Mouse (Mus musculus) midbrain, embryonic 12.5 days (tissue): ENCODE measurements around the gene Atf2. TPM values are rescaled to one million over a fixed set of nuclear protein-coding genes. Genes with fewer than 3 reads are reported as not detected.
"Not testable (repeated sequence)": the region's sequence is repeated elsewhere in the genome, so short reads cannot be mapped to it uniquely, and the experiment has no call there.

ENCODE experiments used
- ATAC-seq: fragments of 200-750 bp; cut with Nextera tagmentation; 2 replicates; pipeline ENCODE4 v1.8.0; 2017; ENCODE audit warnings: low read depth, moderate TSS enrichment, moderate library complexity; ENCODE audit not compliant: low FRiP score
- H3K27ac ChIP-seq: fragments of 300-500 bp; sonication (generic); replicated peaks from 2 replicates; pipeline ENCODE4 v1.5.1; 2016; ENCODE audit warnings: mild to moderate bottlenecking
- H3K27me3 ChIP-seq: fragments of 300-500 bp; sonication (generic); 2 replicates; pipeline ENCODE4 v1.6.1; 2016; ENCODE audit warnings: mild to moderate bottlenecking
- H3K36me3 ChIP-seq: fragments of 300-500 bp; sonication (generic); 2 replicates; pipeline ENCODE4 v1.6.1; 2016
- H3K4me1 ChIP-seq: fragments of 300-500 bp; sonication (generic); 2 replicates; pipeline ENCODE4 v1.6.1; 2016
- H3K4me2 ChIP-seq: fragments of 300-500 bp; sonication (generic); replicated peaks from 2 replicates; pipeline ENCODE4 v1.6.1; 2016; ENCODE audit warnings: mild to moderate bottlenecking, moderate library complexity
- H3K4me3 ChIP-seq: fragments of 300-500 bp; sonication (generic); 2 replicates; pipeline ENCODE4 v1.5.1; 2016; ENCODE audit warnings: mild to moderate bottlenecking
- H3K9ac ChIP-seq: fragments of 300-500 bp; sonication (generic); replicated peaks from 2 replicates; pipeline ENCODE4 v1.6.1; 2016; ENCODE audit warnings: mild to moderate bottlenecking, moderate library complexity
- H3K9me3 ChIP-seq: fragments of 300-500 bp; sonication (generic); 2 replicates; pipeline ENCODE4 v1.6.1; 2016; ENCODE audit warnings: mild to moderate bottlenecking
- WGBS: fragments of 180-500 bp; shearing (Covaris S2); methylation state at CpG from one replicate; pipeline ENCODE4 v1.1.7; 2016; 5-methylcytosine and 5-hydroxymethylcytosine counted together
- polyA plus RNA-seq: library from polyadenylated mRNA; unstranded; fragments of >200 nt; fragmentation: Nextera tagmentation; extraction: Ambion mirVana; gene quantifications from 2 replicates; pipeline ENCODE4 v1.2.1, GENCODE M21; 2016

Atf2 gene
- polyA plus RNA-seq, 1 experiment from 2014 or later: 102 TPM

DNA sequence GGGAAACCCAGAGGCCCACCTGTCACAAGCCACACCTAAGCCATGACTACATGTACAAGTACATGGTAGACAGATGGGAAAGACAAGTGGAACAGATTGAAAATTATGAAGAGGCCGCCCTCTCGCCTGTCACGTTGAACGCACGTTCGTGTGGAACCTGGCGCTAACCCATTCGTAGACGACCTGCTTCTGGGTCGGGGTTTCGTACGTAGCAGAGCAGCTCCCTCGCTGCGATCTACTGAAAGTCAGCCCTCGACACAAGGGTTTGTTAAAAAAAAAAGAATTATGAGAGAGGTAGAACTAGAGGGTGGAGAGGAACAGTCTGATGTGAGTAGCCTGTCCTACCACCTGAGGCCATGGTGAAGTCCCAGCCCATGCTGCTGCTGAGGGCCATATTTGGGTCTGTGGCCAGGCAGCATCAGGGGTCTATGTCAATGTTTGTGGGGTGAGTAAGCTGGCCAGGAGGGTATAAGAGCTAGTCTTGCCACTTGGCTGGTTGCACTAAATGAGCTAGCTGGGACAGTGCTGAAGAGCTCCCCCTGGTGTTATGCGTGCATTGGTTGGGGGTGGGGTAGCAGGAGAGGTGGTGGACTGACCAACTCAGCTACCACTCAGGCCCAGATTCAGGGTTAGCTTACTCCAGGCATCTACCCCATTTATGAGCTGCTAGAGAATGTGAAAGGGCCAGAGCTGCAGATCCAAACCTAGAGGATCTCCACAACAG is 24.5 kb downstream of the Atf2 start:
- peaks cover 15% of the 10 kb centered on the region; the same call in 1 of the 2 replicates for H3K36me3 ChIP-seq
- no peak overlapping the region for H3K4me2 ChIP-seq
- no peak overlapping the region for H3K4me3 ChIP-seq
- H3K4me1 ChIP-seq: no peaks in the 10 kb centered on the region
- H3K9me3 ChIP-seq: no peaks in the 10 kb centered on the region
- no peak overlapping the region for H3K27ac ChIP-seq
- no peak for ATAC-seq
- no peak overlapping the region for H3K9ac ChIP-seq
- WGBS: 85% methylated on average over 16 of the region's 16 CpGs
- H3K27me3 ChIP-seq: no peaks in the 10 kb centered on the region

DNA sequence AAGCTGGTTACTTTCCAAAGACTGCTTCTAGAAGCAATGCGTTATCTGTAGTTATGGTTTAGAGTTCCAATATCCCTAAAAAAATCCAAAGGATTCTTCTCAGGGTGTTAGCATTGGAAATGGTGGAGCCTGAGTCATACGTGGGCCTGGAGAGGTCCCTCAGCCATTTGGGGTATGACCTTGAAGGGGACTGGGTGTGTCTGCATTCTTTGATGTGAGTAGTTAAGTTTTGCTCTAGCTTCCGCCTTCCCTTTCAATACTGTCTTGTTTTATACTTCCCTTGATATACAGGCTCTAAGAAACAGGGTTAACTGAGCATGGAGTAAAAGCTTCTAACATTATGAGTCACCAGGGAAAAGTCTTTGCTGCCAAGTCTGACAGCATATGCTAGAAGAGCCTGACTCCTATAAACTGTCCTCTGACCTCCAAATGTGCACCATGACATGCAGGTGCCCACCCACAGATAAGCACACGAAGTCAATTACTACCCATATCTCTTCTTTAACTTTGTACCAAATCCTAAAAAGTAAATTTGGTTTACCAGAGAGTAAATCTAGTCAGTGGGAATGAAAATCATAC is 32.3 kb downstream of the Atf2 start:
- no peaks in the 10 kb centered on the region for H3K27me3 ChIP-seq

DNA sequence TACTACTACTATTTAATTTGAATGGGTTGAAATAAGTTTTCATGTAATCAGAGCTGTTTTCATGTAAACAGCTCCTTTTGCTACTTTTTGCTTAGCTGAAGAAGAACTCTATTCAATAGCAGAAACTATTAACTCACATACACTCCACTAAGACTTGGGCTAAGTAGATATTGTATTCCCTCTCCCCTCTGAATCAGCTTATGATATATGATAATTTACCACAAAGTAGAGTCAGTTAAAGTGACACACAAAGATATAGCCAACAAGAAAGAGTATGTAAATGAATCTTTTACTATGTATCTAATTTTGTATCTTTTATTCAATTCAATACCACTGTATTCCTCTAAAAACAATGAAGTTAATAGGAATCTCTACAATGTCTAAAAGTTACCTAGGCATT is 35.1 kb downstream of the Atf2 start:
- Histone ChIP-seq H3K9ac (no peak overlapping the region), H3K27ac (no peak overlapping the region), H3K9me3 (no peaks in the 10 kb centered on the region), H3K27me3 (no peaks in the 10 kb centered on the region), H3K36me3 (peaks cover 4% of the 10 kb centered on the region; the same call in 1 of the 2 replicates), H3K4me2 (no peak overlapping the region), H3K4me3 (no peak overlapping the region), H3K4me1 (no peaks in the 10 kb centered on the region)
- ATAC-seq: no peak

More for the DNA sequence above, 32.3 kb downstream of the Atf2 start:
- Histone ChIP-seq H3K9ac (no peak overlapping the region), H3K4me3 (no peak overlapping the region), H3K9me3 (no peaks in the 10 kb centered on the region), H3K27ac (no peak overlapping the region), H3K36me3 (peaks cover 4% of the 10 kb centered on the region; the same call in 1 of the 2 replicates), H3K4me2 (no peak overlapping the region), H3K4me1 (no peaks in the 10 kb centered on the region)
- 95% methylated on average over 4 of the region's 4 CpGs for WGBS
- ATAC-seq: no peak

DNA sequence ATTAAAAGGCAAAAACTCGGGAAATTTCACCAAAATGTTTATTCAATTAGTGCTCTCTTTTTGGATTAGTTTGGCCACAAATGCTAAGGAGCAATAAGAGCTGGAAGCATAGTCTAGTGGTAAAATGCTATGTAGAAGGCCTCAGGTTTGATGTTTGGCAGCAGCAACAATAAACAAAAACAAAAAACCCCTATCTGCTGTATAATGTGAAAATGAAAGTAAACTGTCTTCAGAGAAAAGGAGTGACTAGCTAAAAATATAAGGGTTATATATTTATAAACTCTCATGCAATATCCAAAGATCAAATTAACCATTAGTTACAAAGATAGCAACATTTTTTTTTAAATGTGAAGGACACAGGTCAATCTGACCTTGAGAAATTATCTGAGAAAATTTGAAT is 36.2 kb downstream of the Atf2 start:
- no peak overlapping the region for H3K27ac ChIP-seq
- no peak overlapping the region for H3K9ac ChIP-seq
- no peak for ATAC-seq
- H3K4me3 ChIP-seq: no peak overlapping the region
- no peaks in the 10 kb centered on the region for H3K9me3 ChIP-seq
- 82% methylated on average over 1 of the region's 1 CpGs for WGBS
- no peak overlapping the region for H3K4me2 ChIP-seq
- H3K36me3 ChIP-seq: no peaks in the 10 kb centered on the region
- H3K4me1 ChIP-seq: no peaks in the 10 kb centered on the region
- no peaks in the 10 kb centered on the region for H3K27me3 ChIP-seq

DNA sequence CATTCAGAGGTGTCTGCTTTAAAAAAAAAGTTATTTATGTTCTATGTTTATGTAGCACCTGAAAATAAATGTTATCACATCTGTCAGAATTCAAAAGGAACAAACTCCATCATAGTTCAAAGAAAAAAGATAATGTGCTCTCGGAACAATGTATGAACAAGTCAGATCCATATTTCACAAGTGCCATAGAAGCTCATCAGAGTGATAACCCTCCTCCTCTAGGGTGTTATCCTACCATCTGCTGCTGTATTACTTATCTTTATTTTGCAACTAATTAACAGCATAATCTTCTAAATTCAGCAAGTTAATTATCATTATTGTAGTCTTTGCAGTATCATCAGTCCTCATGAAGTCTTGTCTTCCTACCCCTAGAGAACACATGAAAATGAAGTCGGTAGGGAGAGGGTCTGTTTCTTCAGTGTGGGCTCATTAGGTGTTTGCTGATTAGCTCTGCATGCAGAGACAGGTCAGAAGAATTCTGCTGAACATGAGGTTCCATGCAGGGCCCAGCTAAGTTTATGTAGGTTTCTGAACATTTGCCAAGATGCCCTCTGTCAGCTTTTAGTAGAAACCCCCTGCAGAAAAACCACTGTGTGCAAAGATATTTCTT is 57.9 kb downstream of the Atf2 start:
- ATAC-seq: no peak
- Histone ChIP-seq H3K9me3 (no peaks in the 10 kb centered on the region), H3K4me1 (no peaks in the 10 kb centered on the region), H3K36me3 (peaks cover 5% of the 10 kb centered on the region; the same call in 1 of the 2 replicates), H3K27ac (no peak overlapping the region), H3K9ac (no peak overlapping the region), H3K4me2 (no peak overlapping the region), H3K27me3 (no peaks in the 10 kb centered on the region), H3K4me3 (no peak overlapping the region)
- WGBS: 82% methylated on average over 2 of the region's 2 CpGs

DNA sequence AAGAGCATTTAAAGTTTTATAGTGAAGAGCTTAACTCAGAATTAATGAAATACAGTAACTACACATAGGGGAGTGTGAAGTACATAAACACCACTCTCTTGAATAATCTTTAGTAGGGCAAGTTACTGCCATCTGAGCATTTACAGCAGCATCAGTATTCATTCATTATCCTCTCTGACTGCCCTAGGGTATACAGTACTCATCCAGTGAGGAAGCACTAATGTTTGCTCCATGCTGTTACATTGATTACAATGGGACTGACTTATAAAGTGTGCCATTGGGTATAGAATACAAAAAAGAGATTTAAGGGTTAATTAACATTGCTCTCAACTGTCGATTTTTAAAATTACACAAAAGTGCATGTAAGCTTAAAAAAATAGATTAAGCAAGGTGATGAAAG is 59.2 kb downstream of the Atf2 start:
- Histone ChIP-seq H3K4me2 (no peak overlapping the region), H3K27ac (no peak overlapping the region), H3K36me3 (peaks cover 10% of the 10 kb centered on the region), H3K9me3 (no peaks in the 10 kb centered on the region), H3K4me1 (no peaks in the 10 kb centered on the region), H3K27me3 (no peaks in the 10 kb centered on the region), H3K4me3 (no peak overlapping the region), H3K9ac (no peak overlapping the region)
- ATAC-seq: no peak
- WGBS: 71% methylated on average over 1 of the region's 1 CpGs

DNA sequence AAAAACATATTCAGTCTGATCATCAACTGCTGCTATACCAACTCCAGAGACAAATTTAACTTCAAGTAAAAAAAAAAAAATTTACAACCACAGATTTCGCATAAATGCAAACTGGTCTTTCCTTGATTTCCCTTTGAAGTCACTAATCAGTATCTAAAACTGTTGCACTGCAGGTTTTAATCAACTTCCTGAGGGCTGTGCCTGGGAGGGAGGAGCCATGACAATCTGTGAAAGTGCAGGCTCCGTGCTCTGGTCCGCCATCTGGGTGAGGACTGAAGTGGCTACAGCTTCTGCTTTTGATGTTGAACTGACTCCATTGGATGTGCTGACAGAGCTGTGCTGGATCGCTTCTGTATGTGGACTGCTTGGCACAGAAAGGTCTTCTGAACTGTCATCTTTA is 73.7 kb downstream of the Atf2 start:
- no peak overlapping the region for H3K9ac ChIP-seq
- WGBS: 86% methylated on average over 4 of the region's 4 CpGs
- no peak overlapping the region for H3K4me2 ChIP-seq
- H3K4me1 ChIP-seq: no peaks in the 10 kb centered on the region
- H3K9me3 ChIP-seq: no peaks in the 10 kb centered on the region
- H3K27ac ChIP-seq: no peak overlapping the region
- no peaks in the 10 kb centered on the region for H3K27me3 ChIP-seq
- no peak overlapping the region for H3K4me3 ChIP-seq
- peaks cover 29% of the 10 kb centered on the region for H3K36me3 ChIP-seq
- no peak for ATAC-seq

DNA sequence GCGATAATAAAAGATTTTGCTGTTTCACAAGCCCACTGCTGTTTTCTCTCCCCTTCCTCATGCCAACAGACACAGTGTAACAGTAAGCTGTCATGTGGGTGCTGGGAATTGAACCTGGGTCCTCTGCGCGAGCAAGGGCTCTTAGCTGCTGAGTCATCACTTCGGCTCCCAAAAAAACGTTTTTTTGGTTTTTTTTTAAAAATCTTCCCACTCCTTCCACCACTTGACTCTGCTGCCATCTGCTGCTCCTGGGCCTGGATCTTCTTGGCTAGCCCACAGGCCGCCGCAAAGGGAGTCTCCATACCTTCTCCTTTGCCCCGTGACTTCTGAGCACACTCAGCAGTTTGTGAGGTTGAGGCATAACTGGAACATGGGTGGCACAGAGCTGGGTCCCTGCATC is 84.8 kb downstream of the Atf2 start:
- WGBS: 85% methylated on average over 8 of the region's 8 CpGs
- ATAC-seq: no peak
- Histone ChIP-seq H3K4me3 (no peak overlapping the region), H3K27ac (no peak overlapping the region), H3K9ac (no peak overlapping the region), H3K9me3 (no peaks in the 10 kb centered on the region), H3K4me2 (no peak overlapping the region), H3K27me3 (no peaks in the 10 kb centered on the region), H3K36me3 (no peaks in the 10 kb centered on the region), H3K4me1 (no peaks in the 10 kb centered on the region)

DNA sequence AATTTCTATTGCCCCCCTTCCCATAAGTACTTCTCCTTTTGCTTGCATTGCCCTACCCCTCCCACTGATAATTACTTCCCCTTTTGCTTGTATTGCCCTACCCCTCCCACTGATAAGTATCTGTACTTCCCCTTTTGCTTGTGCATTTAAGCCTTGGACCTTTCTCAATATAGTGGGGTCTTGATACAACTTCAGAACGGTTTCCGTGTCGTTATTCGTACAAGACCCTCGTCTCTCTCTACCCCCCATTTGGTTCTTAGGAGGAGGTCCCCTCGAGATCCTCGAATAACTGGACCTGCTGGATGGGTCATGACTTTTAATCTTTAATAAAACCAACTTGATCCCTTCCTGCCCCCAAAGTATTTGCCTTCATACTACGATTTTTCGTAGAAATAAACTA is 92.3 kb downstream of the Atf2 start:
- ATAC-seq, H3K36me3 ChIP-seq, H3K27me3 ChIP-seq, H3K4me1 ChIP-seq, H3K4me3 ChIP-seq, H3K9ac ChIP-seq, H3K27ac ChIP-seq, H3K9me3 ChIP-seq, H3K4me2 ChIP-seq: not testable (repeated sequence)
- 90% methylated on average over 9 of the region's 9 CpGs for WGBS

DNA sequence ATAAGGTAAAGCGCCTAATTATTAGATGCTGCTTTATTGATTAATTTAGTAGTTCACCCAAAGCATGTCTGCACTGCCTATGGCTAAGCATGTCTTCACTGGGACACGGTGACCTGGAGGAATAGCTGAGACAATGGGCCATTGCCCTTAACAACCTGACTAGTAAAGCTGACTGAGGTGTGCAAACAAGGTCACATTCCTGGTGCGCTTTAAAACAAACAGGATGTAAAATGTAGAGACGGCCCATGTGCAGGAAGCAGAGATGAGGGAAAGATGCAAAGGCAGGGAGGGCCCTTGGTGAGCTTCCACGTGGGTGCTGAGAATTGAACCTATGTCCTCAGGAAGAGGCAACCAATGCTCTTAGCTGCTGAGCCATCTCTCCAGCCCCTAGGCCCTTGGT is 93.7 kb downstream of the Atf2 start:
- Histone ChIP-seq H3K9me3 (no peaks in the 10 kb centered on the region), H3K4me3 (no peak overlapping the region), H3K4me1 (no peaks in the 10 kb centered on the region), H3K27me3 (no peaks in the 10 kb centered on the region), H3K4me2 (no peak overlapping the region), H3K36me3 (no peaks in the 10 kb centered on the region), H3K9ac (no peak overlapping the region), H3K27ac (no peak overlapping the region)
- ATAC-seq: no peak
- WGBS: 81% methylated on average over 5 of the region's 5 CpGs

DNA sequence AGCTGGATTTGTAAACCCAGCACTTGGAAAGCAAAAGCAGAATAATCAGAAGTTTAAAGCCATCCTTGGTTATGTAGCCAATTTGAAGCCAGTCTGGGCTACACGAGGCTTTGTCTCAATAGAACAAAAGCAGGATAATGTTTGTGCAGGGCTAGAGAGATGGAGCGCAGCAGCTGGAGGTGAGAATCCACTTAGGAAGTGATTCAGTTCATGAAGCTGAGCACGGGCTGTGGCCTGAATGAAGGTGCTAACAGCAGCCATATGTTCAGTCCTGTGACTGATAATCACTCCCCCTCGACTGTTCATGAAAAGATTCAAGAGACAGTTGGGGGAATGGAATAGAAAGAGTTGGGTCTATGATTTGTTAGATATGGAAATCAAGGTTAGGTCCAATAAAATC is 94.3 kb downstream of the Atf2 start:
- Histone ChIP-seq H3K27ac (no peak overlapping the region), H3K4me3 (no peak overlapping the region), H3K9me3 (no peaks in the 10 kb centered on the region), H3K4me1 (no peaks in the 10 kb centered on the region), H3K27me3 (no peaks in the 10 kb centered on the region), H3K4me2 (no peak overlapping the region), H3K36me3 (no peaks in the 10 kb centered on the region), H3K9ac (no peak overlapping the region)
- no peak for ATAC-seq
- 55% methylated on average over 4 of the region's 4 CpGs for WGBS

DNA sequence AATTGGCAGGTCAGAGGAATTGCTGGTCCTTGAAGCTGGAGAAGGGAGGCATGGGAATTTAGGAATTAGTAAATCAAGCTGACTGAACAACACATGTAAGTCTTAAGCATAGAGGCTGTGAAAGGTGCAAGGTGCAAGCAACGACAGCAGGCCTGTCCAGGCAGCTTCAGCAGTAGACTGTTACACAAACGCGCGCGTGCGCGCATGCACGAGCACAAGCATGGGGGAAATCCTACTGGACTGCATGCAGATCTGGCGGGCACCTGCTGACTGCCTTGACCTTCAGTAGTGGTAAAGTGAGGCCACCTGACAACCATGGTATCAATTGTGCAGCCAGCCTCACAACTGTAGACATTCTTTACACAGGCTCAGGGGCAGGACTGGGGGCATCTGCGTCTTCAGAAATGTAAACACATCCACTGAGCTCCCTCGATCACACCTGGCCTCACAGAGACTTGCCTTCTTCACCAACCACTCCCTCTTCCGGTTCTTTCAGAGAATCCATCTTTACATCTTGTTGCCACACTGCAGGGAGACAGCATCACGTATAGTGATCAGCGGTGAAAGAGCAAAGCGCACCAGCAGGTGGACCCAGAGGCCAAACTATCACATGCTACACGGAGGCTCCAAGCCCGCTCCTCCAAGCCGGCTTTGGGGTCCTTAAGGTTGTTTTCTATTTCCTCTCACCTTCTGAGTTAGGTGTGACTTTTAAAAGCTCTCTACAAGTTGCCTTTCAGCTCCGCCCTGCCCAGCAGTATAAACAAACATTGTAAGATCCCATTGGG is 100.4 kb downstream of the Atf2 start:
- 58% methylated on average over 19 of the region's 19 CpGs for WGBS
- Histone ChIP-seq H3K9ac (no peak overlapping the region), H3K4me2 (no peak overlapping the region), H3K27me3 (0 out of 2 replicates have a peak, but pooled peaks cover 4% of the 10 kb centered on the region), H3K9me3 (no peaks in the 10 kb centered on the region), H3K4me1 (no peaks in the 10 kb centered on the region), H3K27ac (no peak overlapping the region), H3K36me3 (no peaks in the 10 kb centered on the region), H3K4me3 (no peak overlapping the region)
- ATAC-seq: no peak
